Mouse (Mus musculus) monocyte, adult 2 months (primary cell): ENCODE results near the gene Adss.
A peak's percentile ranks its signal among the peaks of the same experiment; 100 is the strongest.

Experiments
- DNase-seq, 2 experiments: peaks; one replicate each; pipeline ENCODE4 v3.0.0; 2022; ENCODE audit warnings: low spot score in 2 of 2, low read depth in 1 of 2

Gene Adss

GRCm38 (mm10) chr1:177729043-177730024, 67.0 kb downstream of the Adss start, which contains the start of gene 1700016C15Rik:
TSS of gene 1700016C15Rik (plus strand) at chr1:177729814.
- no peak for DNase-seq

- DNase-seq, result no peak
These were observed 68.3 kb downstream of the Adss start for GRCm38 (mm10) chr1:177727883-177728525.

DNA sequence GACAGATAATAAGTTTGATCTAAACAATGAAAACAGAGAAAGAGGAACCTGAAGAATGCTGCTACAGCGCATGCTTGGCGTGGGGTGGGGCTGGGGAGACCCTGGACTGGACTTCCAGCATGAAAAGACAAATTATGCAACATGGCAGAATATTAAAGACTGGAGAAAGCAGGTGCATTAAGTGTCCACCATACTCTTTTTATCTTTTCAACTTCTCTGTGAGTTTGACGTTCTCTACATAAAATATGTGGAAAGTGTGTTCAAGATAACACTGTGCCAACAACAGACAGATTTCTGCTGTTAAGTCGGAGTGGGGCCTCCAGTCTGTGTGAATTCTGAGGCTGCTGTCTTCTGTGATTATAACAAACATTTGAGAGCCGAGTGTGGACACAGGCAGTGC, 69.4 kb downstream of the Adss start:
- no peak for DNase-seq

DNA sequence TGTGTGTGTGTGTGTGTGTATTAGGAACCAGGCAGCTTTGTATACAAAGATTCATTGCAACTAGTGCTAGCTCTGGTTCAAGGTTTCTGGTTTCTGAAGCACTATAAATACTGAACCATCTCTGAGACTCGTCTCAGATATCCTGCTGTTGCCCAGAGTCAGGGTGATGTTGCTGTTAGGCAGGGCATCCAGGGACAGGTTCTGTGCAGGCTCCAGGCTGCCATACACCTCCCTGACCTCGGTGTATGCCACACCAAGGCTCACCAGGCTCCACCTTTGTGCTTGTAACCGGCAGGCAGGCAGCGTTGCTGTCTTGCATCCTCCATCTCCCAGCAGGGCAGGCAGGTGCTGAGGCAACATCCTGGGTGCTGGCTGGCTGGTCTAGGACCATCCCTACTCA, 72.5 kb downstream of the Adss start:
- no peak for DNase-seq

GRCm38 (mm10) chr1:177719029-177719427, 77.3 kb downstream of the Adss start:
- no peak for DNase-seq

DNA sequence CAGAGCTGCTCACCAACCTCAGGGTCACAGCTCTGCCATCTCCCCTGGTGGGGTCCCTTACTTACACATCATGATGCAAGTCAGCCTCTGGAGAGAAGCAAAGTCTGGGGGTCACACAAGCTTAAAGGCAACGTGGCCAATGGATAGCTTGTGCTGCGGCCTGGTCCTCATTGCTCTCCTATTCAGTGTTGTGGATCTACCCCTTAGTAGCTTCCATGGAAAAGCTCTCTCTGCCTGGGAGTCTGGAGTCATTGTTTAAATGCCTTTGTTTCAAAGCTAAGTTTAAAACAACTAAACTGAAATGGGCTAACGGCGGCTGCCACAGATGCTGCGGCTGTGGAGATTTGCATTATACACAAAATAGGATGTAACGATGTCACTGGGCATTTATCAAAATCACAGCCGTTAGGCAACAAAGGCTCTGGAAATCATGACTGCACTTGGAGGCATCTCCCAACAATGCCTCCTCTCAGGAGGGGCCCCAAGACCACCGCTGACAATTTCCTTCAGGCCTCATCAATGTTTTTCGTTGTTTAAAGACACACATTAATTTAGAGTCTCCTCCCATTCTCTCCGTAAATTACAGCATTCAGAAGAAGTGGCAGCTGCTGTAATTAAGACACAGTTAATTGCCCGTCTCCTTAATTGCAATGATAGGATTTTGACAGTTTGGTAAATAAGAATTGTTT, 77.8 kb downstream of the Adss start:
- DNase-seq, result no peak

DNA sequence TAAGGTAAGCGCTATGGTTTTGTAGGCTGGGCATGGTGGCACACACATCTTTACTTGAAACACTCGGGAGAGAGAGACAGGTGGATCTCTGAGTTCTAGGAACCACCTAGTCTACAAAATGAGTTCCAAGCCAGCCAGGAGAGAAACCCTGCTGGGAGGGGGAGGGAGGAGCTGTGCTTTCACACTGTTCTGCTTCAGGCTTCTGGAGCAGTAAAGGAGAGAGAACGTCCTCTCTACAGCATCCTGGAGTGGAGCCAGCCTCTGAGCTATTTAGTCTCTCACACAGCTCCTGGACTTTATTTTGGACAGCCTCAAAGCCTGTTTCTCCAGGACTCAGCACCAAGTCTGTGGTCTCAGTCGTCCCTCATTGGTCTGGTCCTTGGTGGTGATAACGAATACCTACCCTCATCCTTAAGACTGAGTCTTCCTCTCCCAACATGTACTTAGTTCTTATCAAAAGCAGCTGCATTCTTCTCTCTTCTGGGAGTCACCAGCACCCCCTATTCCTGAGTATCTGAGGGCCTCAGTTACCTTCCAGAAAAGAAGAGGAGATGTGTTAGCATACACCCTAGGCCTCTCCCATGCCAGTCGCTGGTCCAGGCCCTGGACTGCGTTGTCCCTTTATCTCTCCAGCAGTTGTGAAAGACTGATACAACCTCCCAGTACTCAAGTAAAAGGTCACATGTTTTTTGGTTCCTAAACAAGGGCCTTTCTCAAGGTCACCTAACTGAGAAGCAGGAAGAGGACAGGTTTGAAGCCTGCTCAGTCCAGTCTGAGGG, 79.1 kb downstream of the Adss start:
- no peak for DNase-seq

DNA sequence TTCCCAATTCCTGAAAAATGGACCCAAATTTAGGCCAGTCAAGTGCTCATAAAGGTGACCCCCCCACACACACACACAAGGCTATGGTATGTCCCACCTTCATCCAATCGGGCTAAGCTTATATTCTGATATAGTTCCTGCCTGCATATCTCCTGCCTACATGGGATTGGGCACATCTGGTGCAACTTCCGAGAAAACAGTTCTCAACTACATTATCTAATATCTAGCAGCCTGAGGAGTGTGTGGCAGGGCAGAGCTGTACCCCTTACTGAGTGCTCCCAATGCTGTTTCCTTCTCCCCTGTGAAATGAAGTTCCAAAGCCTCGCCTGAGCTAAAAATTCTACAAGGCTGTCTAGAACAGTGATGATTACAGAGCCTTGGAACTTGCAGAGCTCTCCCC, 79.9 kb downstream of the Adss start:
- DNase-seq, result no peak

DNA sequence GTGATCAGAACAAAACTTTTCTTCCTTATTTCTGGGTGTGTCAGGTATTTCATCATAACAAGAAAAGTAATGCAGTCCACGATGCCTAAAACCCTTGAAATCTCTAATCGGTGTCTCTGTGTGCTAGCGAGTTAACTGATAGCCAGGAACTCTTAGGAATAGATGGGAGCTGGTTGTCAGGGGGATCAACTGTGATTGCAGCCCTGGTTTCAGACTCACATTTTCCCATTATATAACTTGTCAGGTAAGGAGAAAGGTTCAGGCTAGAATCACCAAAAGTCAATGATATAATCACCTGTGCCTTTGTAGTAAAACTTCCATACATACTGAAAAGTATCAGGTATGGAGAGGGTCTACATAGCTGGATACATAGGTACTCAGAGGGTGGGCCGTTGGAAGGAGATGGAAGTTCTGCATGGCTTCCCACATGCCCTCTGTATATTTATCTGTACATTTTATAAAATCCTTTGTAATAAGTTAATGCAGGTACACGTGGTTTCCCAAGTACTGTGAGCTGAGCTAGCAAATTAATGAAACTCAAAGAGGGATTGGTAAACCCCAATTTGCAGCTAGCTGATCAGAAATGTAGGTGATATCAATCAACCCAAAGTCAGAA, 81.8 kb downstream of the Adss start:
- DNase-seq, result no peak

GRCm38 (mm10) chr1:177713635-177714396, 82.5 kb downstream of the Adss start:
- DNase-seq, result peak; percentile 21 to 36
